Mouse (Mus musculus): Measurements from ENCODE around the gene Dpy19l2. TPM values are rescaled to one million over a fixed set of nuclear protein-coding genes. Genes with fewer than 3 reads are reported as not detected.

The Dpy19l2 gene
- polyA plus RNA-seq, 1 experiment from 2014 or later: 0.41 TPM

GRCm38 (mm10) chr9:24511371-24512120, 184.5 kb downstream of the Dpy19l2 start:
- WGBS: 85% methylated on average over 4 of the region's 4 CpGs

DNA sequence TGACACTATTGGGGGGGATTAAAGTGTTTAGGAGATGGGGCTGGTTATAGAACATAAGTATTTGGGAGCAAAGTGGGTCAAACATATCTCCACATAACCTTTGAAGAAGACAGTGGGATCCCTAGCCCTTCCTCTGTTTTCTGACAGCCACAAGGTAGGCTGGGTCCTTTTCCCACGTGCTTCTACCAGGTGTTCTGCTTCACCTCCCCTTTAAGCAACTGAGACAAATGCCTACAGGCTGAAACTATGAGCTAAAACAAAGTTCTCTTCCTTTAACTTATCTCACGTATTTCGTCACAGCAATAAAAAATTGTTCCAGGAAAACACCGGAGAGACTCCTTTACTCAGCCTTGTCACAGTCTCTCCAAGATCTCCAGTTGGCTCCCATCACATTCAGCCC, 187.2 kb downstream of the Dpy19l2 start:
- ATAC-seq (ENCODE audit: insufficient number of reproducible peaks, low FRiP score): no peak
- H3K4me3 ChIP-seq: no peak overlapping the region
- H3K36me3 ChIP-seq: no peaks in the 10 kb centered on the region
- H3K27me3 ChIP-seq (replicated peaks): no peaks in the 10 kb centered on the region
- H3K9me3 ChIP-seq (replicated peaks): no peaks in the 10 kb centered on the region
- 84% methylated on average over 4 of the region's 4 CpGs for WGBS
- H3K4me2 ChIP-seq: no peak overlapping the region
- no peaks in the 10 kb centered on the region for H3K4me1 ChIP-seq (replicated peaks)
- no peak overlapping the region for H3K27ac ChIP-seq (ENCODE audit: poor library complexity, severe bottlenecking)
- no peak overlapping the region for H3K9ac ChIP-seq

More at GRCm38 (mm10) chr9:24511371-24512120, 184.5 kb downstream of the Dpy19l2 start:
- H3K4me3 ChIP-seq: no peak overlapping the region
- H3K9me3 ChIP-seq (replicated peaks): no peaks in the 10 kb centered on the region
- no peaks in the 10 kb centered on the region for H3K27me3 ChIP-seq (replicated peaks)
- no peak overlapping the region for H3K9ac ChIP-seq
- no peaks in the 10 kb centered on the region for H3K36me3 ChIP-seq
- no peak overlapping the region for H3K4me2 ChIP-seq
- no peaks in the 10 kb centered on the region for H3K4me1 ChIP-seq (replicated peaks)
- ATAC-seq (ENCODE audit: insufficient number of reproducible peaks, low FRiP score): no peak
- H3K27ac ChIP-seq (ENCODE audit: poor library complexity, severe bottlenecking): no peak overlapping the region

Other genes starting within 250 kb of the Dpy19l2 start
- gene Dpy19l1, start 193.2 kb downstream of the Dpy19l2 start, polyA plus RNA-seq (2016; fragmentation: Nextera tagmentation; extraction: Ambion mirVana): 14.6 and 15.8 TPM in 2 replicates
- gene Cypt4, start 71.1 kb downstream of the Dpy19l2 start, polyA plus RNA-seq (2016; fragmentation: Nextera tagmentation; extraction: Ambion mirVana): not detected in 2 replicates
- 105 and 111 TPM in 2 replicates for gene Tbx20, start 78.0 kb upstream of the Dpy19l2 start, polyA plus RNA-seq (2016; fragmentation: Nextera tagmentation; extraction: Ambion mirVana)

All from heart, embryonic 12.5 days (tissue).